Mouse (Mus musculus) liver, embryonic 14.5 days (tissue): ENCODE measurements at regions not wholly inside any gene's neighbourhood (a gene's known extent, or its start where the extent isn't known, plus 50 kb on each side); places are given as distances from the start of the nearest gene placed in this dataset.

ENCODE experiments used
- ATAC-seq: fragments of 200-750 bp; cut with Nextera tagmentation; 2 replicates; pipeline ENCODE4 v1.8.0; 2017; ENCODE audit warnings: moderate number of reproducible peaks, mild to moderate bottlenecking, moderate library complexity; ENCODE audit not compliant: insufficient read depth
- DNase-seq, 3 experiments: peaks; one replicate each; pipeline ENCODE4 v3.0.0-alpha.2; 2012 to 2013; ENCODE audit warnings: low read depth in 3 of 3, low spot score in 3 of 3
- H3K27ac ChIP-seq: fragments of 300-500 bp; sonication (generic); 2 replicates; pipeline ENCODE4 v1.5.1; 2014; ENCODE audit warnings: moderate library complexity, mild to moderate bottlenecking, control low read depth, inconsistent platforms
- H3K27me3 ChIP-seq: fragments of 300-500 bp; sonication (generic); 2 replicates; pipeline ENCODE4 v1.6.1; 2014; ENCODE audit warnings: mild to moderate bottlenecking, low read length, moderate library complexity; ENCODE audit not compliant: control insufficient read depth, insufficient read depth
- H3K36me3 ChIP-seq: fragments of 300-500 bp; sonication (generic); replicated peaks from 2 replicates; pipeline ENCODE4 v1.6.1; 2014; ENCODE audit warnings: low read depth; ENCODE audit not compliant: control insufficient read depth, insufficient read depth
- H3K4me1 ChIP-seq, 2 experiments: fragments of 200-500 bp in 1 of 2; fragments of 300-500 bp in 1 of 2; sonication (generic) in 1 of 2; replicated peaks; 2 replicates each; pipeline ENCODE4 v1.6.1; 2012 to 2014; ENCODE audit warnings: antibody characterized with exemption in 1 of 2, inconsistent platforms in 1 of 2, low read length in 1 of 2; ENCODE audit not compliant: control insufficient read depth in 2 of 2, insufficient read depth in 2 of 2
- H3K4me2 ChIP-seq: fragments of 300-500 bp; sonication (generic); 2 replicates; pipeline ENCODE4 v1.6.1; 2014; ENCODE audit warnings: low read depth, mild to moderate bottlenecking, control low read depth, moderate library complexity
- H3K4me3 ChIP-seq, 2 experiments: fragments of 200-500 bp in 1 of 2; fragments of 300-500 bp in 1 of 2; sonication (generic) in 1 of 2; 2 replicates each; pipeline ENCODE4 v1.5.1; 2012 to 2014; ENCODE audit warnings: low read depth in 2 of 2, low read length in 2 of 2, mild to moderate bottlenecking in 2 of 2, control low read depth in 1 of 2, inconsistent platforms in 1 of 2, moderate library complexity in 1 of 2; ENCODE audit not compliant: insufficient read depth in 1 of 2
- H3K9ac ChIP-seq: fragments of 300-500 bp; sonication (generic); replicated peaks from 2 replicates; pipeline ENCODE4 v1.6.1; 2014; ENCODE audit warnings: mild to moderate bottlenecking, control low read depth, moderate library complexity
- H3K9me3 ChIP-seq: fragments of 300-500 bp; sonication (generic); 2 replicates; pipeline ENCODE4 v1.6.1; 2016; ENCODE audit warnings: low read length, mixed read lengths; ENCODE audit not compliant: control insufficient read depth
- CTCF ChIP-seq: IDR thresholded peaks from 2 replicates; pipeline ENCODE4 v1.5.1; 2016; ENCODE audit warnings: antibody characterized with exemption, low read depth, control low read depth
- EP300 ChIP-seq: IDR thresholded peaks from 2 replicates; pipeline ENCODE4 v1.6.1; 2016; ENCODE audit warnings: antibody characterized with exemption, low read depth
- WGBS: fragments of 180-500 bp; shearing (Covaris S2); extraction: QIAGEN DNeasy Blood & Tissue Kit; methylation state at CpG from one replicate; pipeline ENCODE4 v1.1.7; 2014; ENCODE audit not compliant: insufficient replicate concordance; 5-methylcytosine and 5-hydroxymethylcytosine counted together

DNA sequence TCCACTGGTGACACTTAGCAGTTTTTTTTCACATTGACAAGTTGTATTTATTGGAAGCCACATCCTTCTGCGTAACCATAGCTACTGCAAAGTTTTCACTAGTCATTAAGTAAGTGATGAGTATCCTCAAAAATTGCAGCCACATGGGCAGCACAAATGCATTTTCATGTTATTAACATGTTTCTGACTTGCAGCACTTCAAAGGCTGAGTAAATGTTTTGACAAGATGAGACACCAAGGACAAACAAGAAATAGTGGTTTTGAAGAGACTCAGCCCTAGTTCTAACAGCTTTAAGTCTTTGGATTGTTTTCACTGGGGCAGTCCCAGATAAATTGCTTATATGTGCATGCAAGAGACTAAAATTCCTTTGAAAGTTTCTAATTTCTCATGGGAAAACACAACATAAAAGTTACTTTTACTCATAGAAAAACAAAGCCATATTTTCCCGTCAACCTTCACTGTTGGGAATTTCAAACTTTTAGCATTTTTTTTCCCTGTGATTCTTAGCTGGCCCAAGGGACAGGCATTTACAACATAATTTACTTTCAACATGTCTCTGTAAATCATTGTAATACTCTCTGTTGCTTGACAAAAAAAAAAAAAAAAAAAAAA lies 787.5 kb upstream of the Zeb2 start:
- DNase-seq (no peak), ATAC-seq (no peak)
- H3K36me3 ChIP-seq = no peaks in the 10 kb centered on the region
- 55% methylated on average over 2 of the region's 2 CpGs for whole genome bisulfite sequencing
- no peak overlapping the region for H3K9ac ChIP-seq
- H3K27ac ChIP-seq = no peak overlapping the region
- no peak for TF ChIP-seq EP300
- no peaks in the 10 kb centered on the region for H3K9me3 ChIP-seq
- H3K4me3 ChIP-seq = no peak overlapping the region
- no peak overlapping the region for H3K4me2 ChIP-seq
- no peaks in the 10 kb centered on the region for H3K4me1 ChIP-seq
- no peaks in the 10 kb centered on the region for H3K27me3 ChIP-seq

DNA sequence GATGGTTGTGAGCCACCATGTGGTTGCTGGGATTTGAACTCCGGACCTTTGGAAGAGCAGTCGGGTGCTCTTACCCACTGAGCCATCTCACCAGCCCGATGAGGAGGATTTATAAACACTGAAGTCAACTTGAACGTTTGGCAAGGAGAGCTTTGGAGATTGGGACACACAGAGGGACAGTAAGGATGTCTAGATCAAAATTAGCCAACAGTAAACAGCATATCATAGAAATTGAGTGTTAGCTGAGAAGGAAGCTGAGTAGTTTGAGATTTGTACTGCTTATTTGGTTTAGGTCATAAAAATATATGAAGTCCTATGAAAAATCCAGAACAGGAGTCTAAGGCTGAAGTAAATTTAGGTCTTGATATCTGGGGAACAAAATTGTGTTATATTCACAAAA lies 786.9 kb upstream of the Zeb2 start:
- WGBS = 54% methylated on average over 4 of the region's 4 CpGs
- Histone ChIP-seq H3K4me1 (no peaks in the 10 kb centered on the region), H3K9ac (no peak overlapping the region), H3K4me2 (no peak overlapping the region), H3K27ac (no peak overlapping the region), H3K9me3 (no peaks in the 10 kb centered on the region), H3K36me3 (no peaks in the 10 kb centered on the region), H3K4me3 (no peak overlapping the region), H3K27me3 (no peaks in the 10 kb centered on the region)
- DNase-seq = no peak
- no peak for TF ChIP-seq EP300
- no peak for TF ChIP-seq CTCF
- ATAC-seq = no peak

DNA sequence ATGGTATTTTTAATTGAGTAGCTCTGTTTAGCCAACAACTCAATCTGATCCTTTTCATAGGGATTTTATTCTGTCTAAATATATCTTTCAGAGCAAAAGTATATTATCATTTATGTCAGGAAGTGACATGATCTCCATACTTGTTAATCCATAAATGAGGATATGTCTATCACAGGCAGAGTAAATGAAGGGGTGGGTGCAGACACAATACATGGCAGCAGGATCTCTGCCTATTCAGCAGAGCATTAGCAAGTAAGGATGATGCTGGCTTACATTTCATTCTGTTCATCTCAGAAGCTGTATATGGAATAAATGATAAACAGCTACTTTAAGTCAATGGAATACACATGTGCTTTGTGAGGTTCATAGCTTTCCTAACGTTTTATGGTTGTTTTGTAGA lies 786.2 kb upstream of the Zeb2 start:
- Histone ChIP-seq H3K9me3 (no peaks in the 10 kb centered on the region), H3K27me3 (no peaks in the 10 kb centered on the region), H3K36me3 (no peaks in the 10 kb centered on the region), H3K9ac (no peak overlapping the region), H3K4me2 (no peak overlapping the region), H3K4me3 (no peak overlapping the region), H3K27ac (no peak overlapping the region), H3K4me1 (no peaks in the 10 kb centered on the region)
- ATAC-seq = no peak
- no peak for DNase-seq
- TF ChIP-seq EP300 (no peak), CTCF (no peak)
- WGBS = 55% methylated on average over 1 of the region's 1 CpGs

DNA sequence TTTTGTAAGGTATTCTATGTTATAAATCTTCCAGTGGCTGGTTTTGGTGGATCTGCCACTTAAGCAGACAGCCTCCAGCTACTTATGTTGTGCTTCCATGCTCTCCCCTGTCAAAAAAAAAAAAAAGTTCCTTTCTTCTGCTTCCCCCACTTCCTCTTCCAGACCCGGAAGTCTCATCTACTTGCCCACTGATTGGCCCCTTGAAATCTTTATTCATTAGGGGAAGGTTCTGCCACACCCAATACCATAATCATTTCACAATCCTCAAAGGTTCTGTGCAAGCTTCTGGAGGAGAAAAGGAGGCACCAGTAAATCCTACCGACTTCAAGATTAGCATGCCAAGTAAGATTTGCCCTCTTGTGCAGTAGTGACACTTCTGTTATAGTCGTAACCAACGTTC lies 784.7 kb upstream of the Zeb2 start:
- ATAC-seq (no peak), DNase-seq (no peak)
- Histone ChIP-seq H3K27me3 (no peaks in the 10 kb centered on the region), H3K9ac (no peak overlapping the region), H3K36me3 (no peaks in the 10 kb centered on the region), H3K9me3 (no peaks in the 10 kb centered on the region), H3K4me2 (no peak overlapping the region), H3K27ac (no peak overlapping the region), H3K4me3 (no peak overlapping the region), H3K4me1 (no peaks in the 10 kb centered on the region)
- TF ChIP-seq EP300 = no peak
- TF ChIP-seq CTCF = no peak
- WGBS = 59% methylated on average over 4 of the region's 4 CpGs

DNA sequence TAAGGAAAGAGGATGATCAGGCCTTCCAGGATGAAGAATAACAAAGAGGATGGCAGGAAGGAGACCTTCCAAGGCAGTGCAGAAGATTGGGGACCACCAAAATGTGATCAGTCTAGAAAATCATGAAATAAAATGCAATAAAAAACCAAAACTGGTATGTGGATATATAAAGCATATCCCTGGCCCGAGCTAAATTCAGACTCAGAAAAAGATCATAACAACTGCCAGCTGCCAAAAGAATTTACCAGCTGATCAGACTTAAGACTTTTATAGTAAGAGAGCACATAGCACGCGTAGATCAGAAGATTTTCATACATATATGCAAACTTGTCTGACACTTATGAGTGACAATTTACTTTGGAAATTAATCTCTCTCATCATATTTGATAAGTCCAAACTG lies 767.5 kb upstream of the Zeb2 start:
- no peak overlapping the region for H3K4me3 ChIP-seq

More for the DNA sequence above, 767.5 kb upstream of the Zeb2 start:
- no peak overlapping the region for H3K4me2 ChIP-seq
- ATAC-seq = no peak
- H3K36me3 ChIP-seq = no peaks in the 10 kb centered on the region
- TF ChIP-seq EP300 = no peak
- no peak for TF ChIP-seq CTCF
- 69% methylated on average over 3 of the region's 3 CpGs for WGBS
- H3K27ac ChIP-seq = no peak overlapping the region
- no peaks in the 10 kb centered on the region for H3K27me3 ChIP-seq
- no peaks in the 10 kb centered on the region for H3K4me1 ChIP-seq
- no peaks in the 10 kb centered on the region for H3K9me3 ChIP-seq
- DNase-seq = no peak
- H3K9ac ChIP-seq = no peak overlapping the region
